Mouse (Mus musculus): Measurements from ENCODE around the gene AB124611. TPM values are rescaled to one million over a fixed set of nuclear protein-coding genes. Genes with fewer than 3 reads are reported as not detected.

The AB124611 gene
- polyA plus RNA-seq, 1 experiment from 2014 or later: 2.5 TPM

GRCm38 (mm10) chr9:21574012-21574801 lies 48.2 kb downstream of the AB124611 start:
- Histone ChIP-seq H3K9me3 (no peaks in the 10 kb centered on the region), H3K4me1 (replicated peaks) (no peaks in the 10 kb centered on the region), H3K27me3 (no peaks in the 10 kb centered on the region), H3K9ac (no peak overlapping the region), H3K4me2 (no peak overlapping the region), H3K4me3 (no peak overlapping the region), H3K36me3 (peaks cover 77% of the 10 kb centered on the region), H3K27ac (replicated peaks) (no peak overlapping the region)
- WGBS: 89% methylated on average over 8 of the region's 8 CpGs
- no peak for ATAC-seq (ENCODE audit: low FRiP score, low read depth)

GRCm38 (mm10) chr9:21575253-21575652 lies 49.3 kb downstream of the AB124611 start:
- Histone ChIP-seq H3K27me3 (no peaks in the 10 kb centered on the region), H3K4me3 (no peak overlapping the region), H3K9ac (no peak overlapping the region), H3K4me1 (replicated peaks) (no peaks in the 10 kb centered on the region), H3K4me2 (no peak overlapping the region), H3K27ac (replicated peaks) (no peak overlapping the region), H3K36me3 (peaks cover 75% of the 10 kb centered on the region), H3K9me3 (no peaks in the 10 kb centered on the region)
- ATAC-seq (ENCODE audit: low FRiP score, low read depth): no peak
- WGBS: 94% methylated on average over 10 of the region's 10 CpGs

GRCm38 (mm10) chr9:21576286-21576685 lies 50.3 kb downstream of the AB124611 start:
- no peaks in the 10 kb centered on the region for H3K4me1 ChIP-seq (replicated peaks)
- no peaks in the 10 kb centered on the region for H3K9me3 ChIP-seq
- H3K4me3 ChIP-seq: no peak overlapping the region
- WGBS: 84% methylated on average over 1 of the region's 1 CpGs
- H3K27me3 ChIP-seq: no peaks in the 10 kb centered on the region
- H3K9ac ChIP-seq: no peak overlapping the region
- H3K4me2 ChIP-seq: no peak overlapping the region
- peaks cover 76% of the 10 kb centered on the region for H3K36me3 ChIP-seq
- peak; percentile 33; the same call in 1 of the 2 replicates for ATAC-seq (ENCODE audit: low FRiP score, low read depth)
- H3K27ac ChIP-seq (replicated peaks): no peak overlapping the region

GRCm38 (mm10) chr9:21578226-21578625 lies 52.2 kb downstream of the AB124611 start:
- Histone ChIP-seq H3K4me1 (replicated peaks) (no peaks in the 10 kb centered on the region), H3K9ac (no peak overlapping the region), H3K36me3 (peaks cover 64% of the 10 kb centered on the region), H3K4me2 (no peak overlapping the region), H3K27me3 (no peaks in the 10 kb centered on the region), H3K27ac (replicated peaks) (no peak overlapping the region), H3K4me3 (no peak overlapping the region), H3K9me3 (no peaks in the 10 kb centered on the region)
- ATAC-seq (ENCODE audit: low FRiP score, low read depth): no peak
- 63% methylated on average over 3 of the region's 3 CpGs for WGBS

GRCm38 (mm10) chr9:21585401-21585800 lies 59.4 kb downstream of the AB124611 start:
- no peaks in the 10 kb centered on the region for H3K27me3 ChIP-seq
- no peak for ATAC-seq (ENCODE audit: low FRiP score, low read depth)
- H3K4me1 ChIP-seq (replicated peaks): no peaks in the 10 kb centered on the region
- no peak overlapping the region for H3K27ac ChIP-seq (replicated peaks)
- H3K9me3 ChIP-seq: no peaks in the 10 kb centered on the region
- H3K36me3 ChIP-seq: peaks cover 84% of the 10 kb centered on the region
- 97% methylated on average over 1 of the region's 1 CpGs for WGBS
- no peak overlapping the region for H3K4me3 ChIP-seq
- no peak overlapping the region for H3K4me2 ChIP-seq
- no peak overlapping the region for H3K9ac ChIP-seq

GRCm38 (mm10) chr9:21587678-21588349 lies 61.8 kb downstream of the AB124611 start:
- Histone ChIP-seq H3K4me2 (no peak overlapping the region), H3K4me1 (replicated peaks) (peaks cover 12% of the 10 kb centered on the region), H3K4me3 (no peak overlapping the region), H3K36me3 (peaks cover 76% of the 10 kb centered on the region), H3K27ac (replicated peaks) (no peak overlapping the region), H3K9me3 (no peaks in the 10 kb centered on the region), H3K27me3 (no peaks in the 10 kb centered on the region), H3K9ac (no peak overlapping the region)
- WGBS: 85% methylated on average over 23 of the region's 23 CpGs
- no peak for ATAC-seq (ENCODE audit: low FRiP score, low read depth)

GRCm38 (mm10) chr9:21588350-21588749 lies 62.4 kb downstream of the AB124611 start:
- H3K4me2 ChIP-seq: no peak overlapping the region
- H3K9me3 ChIP-seq: no peaks in the 10 kb centered on the region
- no peak overlapping the region for H3K9ac ChIP-seq
- H3K27me3 ChIP-seq: no peaks in the 10 kb centered on the region
- ATAC-seq (ENCODE audit: low FRiP score, low read depth): no peak
- H3K27ac ChIP-seq (replicated peaks): no peak overlapping the region
- WGBS: 93% methylated on average over 8 of the region's 8 CpGs
- H3K4me1 ChIP-seq (replicated peaks): peaks cover 13% of the 10 kb centered on the region
- peaks cover 70% of the 10 kb centered on the region for H3K36me3 ChIP-seq
- H3K4me3 ChIP-seq: no peak overlapping the region

GRCm38 (mm10) chr9:21589538-21589937 lies 63.6 kb downstream of the AB124611 start:
- no peak for ATAC-seq (ENCODE audit: low FRiP score, low read depth)
- 83% methylated on average over 5 of the region's 5 CpGs for WGBS

GRCm38 (mm10) chr9:21591127-21591830 lies 65.3 kb downstream of the AB124611 start:
- H3K27me3 ChIP-seq: no peaks in the 10 kb centered on the region
- no peak for ATAC-seq (ENCODE audit: low FRiP score, low read depth)
- peaks cover 35% of the 10 kb centered on the region for H3K4me1 ChIP-seq (replicated peaks)
- peak overlapping the region; percentile 98; the same call in 1 of the 2 replicates for H3K4me3 ChIP-seq
- peak overlapping the region; percentile 96 for H3K4me2 ChIP-seq
- H3K36me3 ChIP-seq: peaks cover 50% of the 10 kb centered on the region
- 81% methylated on average over 6 of the region's 6 CpGs for WGBS
- no peaks in the 10 kb centered on the region for H3K9me3 ChIP-seq
- no peak overlapping the region for H3K9ac ChIP-seq
- H3K27ac ChIP-seq (replicated peaks): no peak overlapping the region

More at GRCm38 (mm10) chr9:21589538-21589937, 63.6 kb downstream of the AB124611 start:
- no peaks in the 10 kb centered on the region for H3K27me3 ChIP-seq
- peaks cover 25% of the 10 kb centered on the region for H3K4me1 ChIP-seq (replicated peaks)
- H3K27ac ChIP-seq (replicated peaks): no peak overlapping the region
- H3K4me2 ChIP-seq: no peak overlapping the region
- H3K4me3 ChIP-seq: no peak overlapping the region
- H3K36me3 ChIP-seq: peaks cover 61% of the 10 kb centered on the region
- H3K9ac ChIP-seq: no peak overlapping the region
- H3K9me3 ChIP-seq: no peaks in the 10 kb centered on the region

GRCm38 (mm10) chr9:21591831-21592702 lies 66.1 kb downstream of the AB124611 start:
- Histone ChIP-seq H3K27me3 (no peaks in the 10 kb centered on the region), H3K9ac (peak overlapping the region; percentile 71), H3K4me2 (peak overlapping the region; percentile 96), H3K4me1 (replicated peaks) (peaks cover 35% of the 10 kb centered on the region), H3K9me3 (no peaks in the 10 kb centered on the region), H3K27ac (replicated peaks) (peak overlapping the region; percentile 89), H3K36me3 (peaks cover 44% of the 10 kb centered on the region), H3K4me3 (peak overlapping the region; percentile 98)
- peak; percentile 85 for ATAC-seq (ENCODE audit: low FRiP score, low read depth)
- 20% methylated on average over 17 of the region's 17 CpGs for WGBS

- WGBS: under 1% methylated on average over 30 of the region's 30 CpGs
- Histone ChIP-seq H3K36me3 (peaks cover 38% of the 10 kb centered on the region), H3K27ac (replicated peaks) (peak within 1 kb of the TSS; percentile 89)
These were observed 66.7 kb downstream of the AB124611 start, which contains the start of the genes Timm29 and Yipf2 for GRCm38 (mm10) chr9:21592703-21593121. TSS of gene Timm29 (plus strand) at chr9:21592722. TSS of gene Yipf2 (minus strand) at chr9:21592828.

More at GRCm38 (mm10) chr9:21592703-21593121, 66.7 kb downstream of the AB124611 start, which contains the start of the genes Timm29 and Yipf2:
- Histone ChIP-seq H3K4me2 (peak within 1 kb of the TSS; percentile 96), H3K9me3 (no peaks in the 10 kb centered on the region), H3K4me1 (replicated peaks) (peaks cover 35% of the 10 kb centered on the region), H3K9ac (peak within 1 kb of the TSS; percentile 93), H3K4me3 (peak within 1 kb of the TSS; percentile 98), H3K27me3 (no peaks in the 10 kb centered on the region)
- peak; percentile 94 for ATAC-seq (ENCODE audit: low FRiP score, low read depth)
